Mouse (Mus musculus) limb, embryonic 13.5 days (tissue): Measurements from ENCODE around the gene Slc25a45. TPM values are rescaled to one million over a fixed set of nuclear protein-coding genes. Genes with fewer than 3 reads are reported as not detected.
A peak's percentile ranks its signal among the peaks of the same experiment; 100 is the strongest.

Experiments used
- ATAC-seq: fragments of 200-750 bp; cut with Nextera tagmentation; 2 replicates; pipeline ENCODE4 v1.8.0; 2017; ENCODE audit warnings: low read depth, moderate number of reproducible peaks, moderate TSS enrichment; ENCODE audit not compliant: low FRiP score
- H3K27ac ChIP-seq: fragments of 300-500 bp; sonication (generic); 2 replicates; pipeline ENCODE4 v1.5.1; 2015; ENCODE audit warnings: inconsistent platforms, mild to moderate bottlenecking, moderate library complexity
- H3K27me3 ChIP-seq: fragments of 300-500 bp; sonication (generic); 2 replicates; pipeline ENCODE4 v1.6.1; 2015; ENCODE audit warnings: mild to moderate bottlenecking, inconsistent platforms
- H3K36me3 ChIP-seq: fragments of 300-500 bp; sonication (generic); 2 replicates; pipeline ENCODE4 v1.6.1; 2015; ENCODE audit warnings: inconsistent platforms, mild to moderate bottlenecking, moderate library complexity
- H3K4me1 ChIP-seq: fragments of 300-500 bp; sonication (generic); 2 replicates; pipeline ENCODE4 v1.6.1; 2015; ENCODE audit warnings: inconsistent platforms
- H3K4me2 ChIP-seq: fragments of 300-500 bp; sonication (generic); replicated peaks from 2 replicates; pipeline ENCODE4 v1.6.1; 2015; ENCODE audit warnings: inconsistent platforms, mild to moderate bottlenecking, moderate library complexity
- H3K4me3 ChIP-seq: fragments of 300-500 bp; sonication (generic); 2 replicates; pipeline ENCODE4 v1.5.1; 2015; ENCODE audit warnings: moderate library complexity, mild to moderate bottlenecking, inconsistent platforms
- H3K9ac ChIP-seq: fragments of 300-500 bp; sonication (generic); 2 replicates; pipeline ENCODE4 v1.6.1; 2015; ENCODE audit warnings: mild to moderate bottlenecking, inconsistent platforms
- H3K9me3 ChIP-seq: fragments of 300-500 bp; sonication (generic); 2 replicates; pipeline ENCODE4 v1.6.1; 2016; ENCODE audit warnings: inconsistent platforms
- WGBS: fragments of 180-500 bp; shearing (Covaris S2); methylation state at CpG from one replicate; pipeline ENCODE4 v1.1.7; 2015; 5-methylcytosine and 5-hydroxymethylcytosine counted together
- polyA plus RNA-seq: library from polyadenylated mRNA; unstranded; fragments of >200 nt; fragmentation: Nextera tagmentation; extraction: Ambion mirVana; gene quantifications from 2 replicates; pipeline ENCODE4 v1.2.1, GENCODE M21; 2015

Gene Slc25a45
- polyA plus RNA-seq, 1 experiment from 2014 or later = 2.3 TPM

DNA sequence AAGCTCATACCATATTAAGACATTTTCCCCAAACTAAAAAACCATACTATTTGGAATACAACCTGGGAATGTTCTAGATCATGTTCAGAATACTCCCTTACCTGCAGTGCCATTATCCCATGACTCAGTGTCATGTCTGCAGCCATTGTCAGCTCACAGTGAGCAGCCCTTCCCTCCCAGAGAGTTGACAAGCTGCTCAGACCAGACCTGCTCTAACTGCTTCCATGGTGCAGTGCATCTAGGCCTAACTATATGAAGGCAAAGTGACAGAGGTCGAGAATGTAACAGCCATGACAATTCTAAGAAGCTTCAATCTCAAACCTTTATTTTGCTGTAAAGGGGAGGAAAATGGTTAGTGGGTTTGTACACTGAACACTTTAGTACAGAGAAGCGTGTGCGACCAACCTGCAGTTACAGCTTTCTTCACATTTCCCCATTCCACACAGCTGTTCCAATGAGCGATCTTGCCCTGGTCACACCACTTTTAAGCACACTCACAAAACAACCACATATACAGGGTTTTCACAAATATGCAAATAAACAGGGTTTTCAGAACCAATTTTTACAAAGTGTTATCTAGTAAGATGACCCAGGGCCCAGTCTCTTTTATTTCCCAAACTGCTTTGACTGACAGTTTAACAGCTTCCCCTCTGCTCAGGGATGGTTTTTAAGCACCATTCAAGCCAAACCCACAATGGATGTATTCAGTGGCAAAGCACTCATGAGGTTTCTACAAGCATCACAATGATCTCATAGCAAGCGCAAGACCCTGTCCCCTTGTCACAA lies 35.4 kb upstream of the Slc25a45 start:
- Histone ChIP-seq H3K9me3 (no peaks in the 10 kb centered on the region), H3K9ac (peak overlapping the region; percentile 9; the same call in 1 of the 2 replicates), H3K4me2 (peak overlapping the region; percentile 71), H3K4me1 (peaks cover 67% of the 10 kb centered on the region), H3K27ac (peak overlapping the region; percentile 72; the same call in 1 of the 2 replicates), H3K27me3 (no peaks in the 10 kb centered on the region), H3K4me3 (peak overlapping the region; percentile 42; the same call in 1 of the 2 replicates), H3K36me3 (no peaks in the 10 kb centered on the region)
- 78% methylated on average over 5 of the region's 5 CpGs for WGBS
- no peak for ATAC-seq

- no peaks in the 10 kb centered on the region for H3K36me3 ChIP-seq
- no peak overlapping the region; the same call in 1 of the 2 replicates for H3K9ac ChIP-seq
- peak overlapping the region; percentile 71 for H3K4me2 ChIP-seq
- WGBS = 69% methylated on average over 9 of the region's 9 CpGs
- peaks cover 76% of the 10 kb centered on the region for H3K4me1 ChIP-seq
- ATAC-seq = no peak
- H3K9me3 ChIP-seq = no peaks in the 10 kb centered on the region
- no peaks in the 10 kb centered on the region for H3K27me3 ChIP-seq
- peak overlapping the region; percentile 7; the same call in 1 of the 2 replicates for H3K27ac ChIP-seq
- peak overlapping the region; percentile 42 for H3K4me3 ChIP-seq
Observed at GRCm38 (mm10) chr19:5842785-5843730, 34.5 kb upstream of the Slc25a45 start.

GRCm38 (mm10) chr19:5843781-5844691 lies 33.6 kb upstream of the Slc25a45 start:
- peak overlapping the region; percentile 71 for H3K4me2 ChIP-seq
- peak overlapping the region; percentile 97; the same call in 1 of the 2 replicates for H3K27ac ChIP-seq
- no peaks in the 10 kb centered on the region for H3K27me3 ChIP-seq
- no peak for ATAC-seq
- no peaks in the 10 kb centered on the region for H3K9me3 ChIP-seq
- peak overlapping the region; percentile 42 for H3K4me3 ChIP-seq
- H3K36me3 ChIP-seq = no peaks in the 10 kb centered on the region
- 83% methylated on average over 30 of the region's 30 CpGs for WGBS
- peak overlapping the region; percentile 68 for H3K9ac ChIP-seq
- H3K4me1 ChIP-seq = peaks cover 86% of the 10 kb centered on the region

GRCm38 (mm10) chr19:5844831-5845318 lies 32.7 kb upstream of the Slc25a45 start:
- H3K36me3 ChIP-seq = no peaks in the 10 kb centered on the region
- H3K9me3 ChIP-seq = no peaks in the 10 kb centered on the region
- peaks cover 89% of the 10 kb centered on the region for H3K4me1 ChIP-seq
- peak overlapping the region; percentile 71 for H3K4me2 ChIP-seq
- H3K9ac ChIP-seq = peak overlapping the region; percentile 68
- 73% methylated on average over 12 of the region's 12 CpGs for WGBS
- H3K27me3 ChIP-seq = no peaks in the 10 kb centered on the region
- peak overlapping the region; percentile 42 for H3K4me3 ChIP-seq
- peak overlapping the region; percentile 97 for H3K27ac ChIP-seq
- no peak for ATAC-seq

- Histone ChIP-seq H3K36me3 (no peaks in the 10 kb centered on the region), H3K27me3 (no peaks in the 10 kb centered on the region), H3K9ac (peak overlapping the region; percentile 68), H3K4me2 (peak overlapping the region; percentile 71), H3K9me3 (no peaks in the 10 kb centered on the region), H3K4me3 (peak overlapping the region; percentile 42), H3K4me1 (peaks cover 88% of the 10 kb centered on the region), H3K27ac (peak overlapping the region; percentile 97)
- WGBS = 5% methylated on average over 45 of the region's 45 CpGs
- peak; percentile 45 for ATAC-seq
Observed at GRCm38 (mm10) chr19:5845319-5846135, 32.1 kb upstream of the Slc25a45 start.

DNA sequence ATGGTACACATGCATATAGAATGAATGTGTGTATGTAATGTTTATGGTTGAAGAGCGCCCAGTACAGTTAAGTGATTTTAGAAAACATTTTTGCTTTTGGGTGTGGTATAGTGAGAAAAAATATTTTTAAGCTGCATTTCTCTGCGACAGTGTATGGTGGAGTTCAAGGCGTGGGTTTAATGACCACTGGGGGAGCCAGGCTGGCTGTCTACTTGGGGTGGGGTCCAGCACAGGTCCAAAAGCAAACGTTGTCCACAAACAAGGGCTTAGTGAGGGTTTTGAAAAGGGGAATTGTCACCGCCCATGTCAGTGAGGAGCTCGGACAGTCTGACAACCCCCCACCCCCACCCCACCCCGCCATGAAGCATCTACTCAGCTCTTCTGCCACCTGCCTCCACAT lies 31.5 kb upstream of the Slc25a45 start:
- H3K36me3 ChIP-seq = no peaks in the 10 kb centered on the region
- H3K27me3 ChIP-seq = no peaks in the 10 kb centered on the region
- peak; percentile 41; the same call in 1 of the 2 replicates for ATAC-seq
- peaks cover 88% of the 10 kb centered on the region for H3K4me1 ChIP-seq
- H3K4me2 ChIP-seq = peak overlapping the region; percentile 71
- H3K27ac ChIP-seq = peak overlapping the region; percentile 97
- peak overlapping the region; percentile 42 for H3K4me3 ChIP-seq
- peak overlapping the region; percentile 56 for H3K9ac ChIP-seq
- WGBS = 1% methylated on average over 7 of the region's 7 CpGs
- no peaks in the 10 kb centered on the region for H3K9me3 ChIP-seq

GRCm38 (mm10) chr19:5846557-5847305 lies 30.9 kb upstream of the Slc25a45 start:
- Histone ChIP-seq H3K36me3 (peaks cover 5% of the 10 kb centered on the region), H3K4me2 (peak overlapping the region; percentile 71), H3K9ac (peak overlapping the region; percentile 56), H3K27ac (peak overlapping the region; percentile 97), H3K9me3 (no peaks in the 10 kb centered on the region), H3K27me3 (no peaks in the 10 kb centered on the region), H3K4me3 (peak overlapping the region; percentile 42), H3K4me1 (peaks cover 82% of the 10 kb centered on the region)
- peak; percentile 84 for ATAC-seq
- WGBS = 3% methylated on average over 16 of the region's 16 CpGs

DNA sequence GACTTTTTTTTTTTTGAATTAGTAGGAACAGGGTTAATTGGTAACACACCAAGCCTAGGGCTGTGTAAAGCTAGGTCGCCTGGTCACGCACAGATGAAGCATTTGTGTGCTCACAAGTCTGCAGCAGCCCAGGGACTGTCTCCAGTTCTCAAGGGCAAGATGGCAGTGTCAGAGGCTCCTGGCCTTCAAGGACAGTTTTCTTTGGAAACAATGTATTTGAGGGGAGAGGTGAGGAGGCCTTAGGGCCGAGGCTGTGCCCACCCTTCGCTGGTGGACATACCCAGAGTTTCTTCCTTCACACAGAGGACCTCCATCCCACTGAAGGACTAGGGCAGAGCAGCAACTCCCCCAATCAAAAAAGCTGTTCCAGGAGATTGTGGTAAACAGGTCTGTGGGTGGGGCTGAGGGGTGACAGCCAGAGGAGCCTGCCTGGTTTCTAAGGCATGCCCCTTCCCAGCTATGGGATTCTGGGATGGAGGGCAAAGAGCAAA lies 30.3 kb upstream of the Slc25a45 start:
- H3K4me3 ChIP-seq = peak overlapping the region; percentile 42

GRCm38 (mm10) chr19:5848032-5848825 lies 29.4 kb upstream of the Slc25a45 start:
- Histone ChIP-seq H3K9me3 (no peaks in the 10 kb centered on the region), H3K4me2 (peak overlapping the region; percentile 71), H3K4me1 (peaks cover 68% of the 10 kb centered on the region), H3K4me3 (0 out of 2 replicates have a peak overlapping the region, but pooled peaks have one; percentile 42), H3K36me3 (peaks cover 20% of the 10 kb centered on the region), H3K27me3 (no peaks in the 10 kb centered on the region), H3K9ac (peak overlapping the region; percentile 56), H3K27ac (peak overlapping the region; percentile 97)
- no peak for ATAC-seq
- WGBS = 47% methylated on average over 14 of the region's 14 CpGs

More for the DNA sequence above, 30.3 kb upstream of the Slc25a45 start:
- H3K27ac ChIP-seq = peak overlapping the region; percentile 97
- no peaks in the 10 kb centered on the region for H3K27me3 ChIP-seq
- no peak for ATAC-seq
- H3K9ac ChIP-seq = peak overlapping the region; percentile 56
- H3K4me1 ChIP-seq = peaks cover 76% of the 10 kb centered on the region
- WGBS = 40% methylated on average over 4 of the region's 4 CpGs
- peaks cover 11% of the 10 kb centered on the region for H3K36me3 ChIP-seq
- peak overlapping the region; percentile 71 for H3K4me2 ChIP-seq
- no peaks in the 10 kb centered on the region for H3K9me3 ChIP-seq
